Mouse (Mus musculus): ENCODE data around the gene Mertk.

DNA sequence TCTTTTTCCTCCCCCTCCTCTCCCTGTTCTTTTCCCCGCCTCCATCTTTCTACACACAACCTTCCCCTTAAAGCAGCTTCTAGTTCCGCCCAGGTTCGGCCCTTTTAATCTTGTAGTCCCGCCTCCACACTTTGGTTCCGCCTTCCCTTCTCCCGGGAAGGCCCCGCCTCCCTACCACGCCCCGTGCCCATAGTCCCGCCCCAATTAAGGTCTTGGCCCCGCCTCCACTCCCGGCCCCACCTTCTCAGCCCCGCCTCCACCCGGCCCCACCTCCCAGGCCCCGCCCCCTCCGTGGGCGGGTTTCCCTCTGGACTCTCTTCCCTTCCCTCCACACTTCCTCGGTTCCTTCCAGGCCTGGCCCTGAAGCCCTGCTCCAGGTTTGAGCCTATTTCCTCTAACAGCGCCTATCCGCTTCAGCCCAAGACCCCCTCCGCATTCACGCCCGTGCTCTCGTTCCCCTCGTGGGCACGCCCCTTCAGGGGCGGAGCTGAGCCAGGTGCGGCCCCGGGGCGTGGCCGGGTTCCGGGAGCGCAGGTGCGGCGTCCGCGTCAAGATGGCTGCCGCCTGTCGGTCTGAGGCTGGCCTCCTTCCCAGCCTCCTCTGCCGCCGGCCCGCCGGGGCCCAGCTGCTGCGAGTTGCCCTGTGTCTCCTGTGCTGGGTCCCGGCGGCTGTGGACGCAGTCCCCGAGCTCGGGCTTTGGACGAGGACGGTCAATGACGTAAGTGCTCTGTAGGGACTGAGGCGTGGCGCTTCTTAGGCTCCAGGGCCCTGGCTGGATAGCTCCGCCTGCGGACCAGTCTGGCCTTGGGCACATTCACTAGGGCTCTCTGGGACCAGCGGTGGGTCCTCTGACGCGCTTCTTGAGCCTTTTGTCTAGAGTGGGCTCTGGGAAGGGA, 119.3 kb downstream of the Mertk start, which contains the start of gene Tmem87b:
- TF ChIP-seq POLR2A (IDR thresholded peaks at IDR 0.05; ENCODE audit: borderline replicate concordance, insufficient read depth, low read length) (peak; percentile 83), CTCF (IDR thresholded peaks at IDR 0.05; ENCODE audit: borderline replicate concordance, insufficient read depth, low read depth, low read length) (no peak)
